Mouse (Mus musculus) midbrain, embryonic 15.5 days (tissue): Measurements from ENCODE around the gene Olfr558. TPM values are rescaled to one million over a fixed set of nuclear protein-coding genes. Genes with fewer than 3 reads are reported as not detected.

Experiments used
- ATAC-seq: fragments of 200-750 bp; cut with Nextera tagmentation; replicated peaks from 2 replicates; pipeline ENCODE4 v1.8.0; 2017; ENCODE audit warnings: moderate TSS enrichment
- H3K27ac ChIP-seq: fragments of 300-500 bp; sonication (generic); 2 replicates; pipeline ENCODE4 v1.5.1; 2015; ENCODE audit warnings: mild to moderate bottlenecking, inconsistent platforms
- H3K27me3 ChIP-seq: fragments of 300-500 bp; sonication (generic); replicated peaks from 2 replicates; pipeline ENCODE4 v1.6.1; 2015; ENCODE audit warnings: inconsistent platforms
- H3K36me3 ChIP-seq: fragments of 300-500 bp; sonication (generic); replicated peaks from 2 replicates; pipeline ENCODE4 v1.6.1; 2015; ENCODE audit warnings: inconsistent platforms
- H3K4me1 ChIP-seq: fragments of 300-500 bp; sonication (generic); 2 replicates; pipeline ENCODE4 v1.6.1; 2015; ENCODE audit warnings: inconsistent platforms
- H3K4me2 ChIP-seq: fragments of 300-500 bp; sonication (generic); 2 replicates; pipeline ENCODE4 v1.6.1; 2015; ENCODE audit warnings: inconsistent platforms, mild to moderate bottlenecking, moderate library complexity
- H3K4me3 ChIP-seq: fragments of 300-500 bp; sonication (generic); 2 replicates; pipeline ENCODE4 v1.5.1; 2015; ENCODE audit warnings: mild to moderate bottlenecking, inconsistent platforms
- H3K9ac ChIP-seq: fragments of 300-500 bp; sonication (generic); 2 replicates; pipeline ENCODE4 v1.6.1; 2015; ENCODE audit warnings: mild to moderate bottlenecking, inconsistent platforms
- H3K9me3 ChIP-seq: fragments of 300-500 bp; sonication (generic); 2 replicates; pipeline ENCODE4 v1.6.1; 2016; ENCODE audit warnings: inconsistent platforms
- WGBS: fragments of 180-500 bp; shearing (Covaris S2); methylation state at CpG from one replicate; pipeline ENCODE4 v1.1.7; 2015; ENCODE audit warnings: mixed read lengths; 5-methylcytosine and 5-hydroxymethylcytosine counted together
- polyA plus RNA-seq: library from polyadenylated mRNA; unstranded; fragments of >200 nt; fragmentation: Nextera tagmentation; extraction: Ambion mirVana; gene quantifications from 2 replicates; pipeline ENCODE4 v1.2.1, GENCODE M21; 2015

Olfr558 gene
- polyA plus RNA-seq, 1 experiment from 2014 or later, result 0.05 TPM

DNA sequence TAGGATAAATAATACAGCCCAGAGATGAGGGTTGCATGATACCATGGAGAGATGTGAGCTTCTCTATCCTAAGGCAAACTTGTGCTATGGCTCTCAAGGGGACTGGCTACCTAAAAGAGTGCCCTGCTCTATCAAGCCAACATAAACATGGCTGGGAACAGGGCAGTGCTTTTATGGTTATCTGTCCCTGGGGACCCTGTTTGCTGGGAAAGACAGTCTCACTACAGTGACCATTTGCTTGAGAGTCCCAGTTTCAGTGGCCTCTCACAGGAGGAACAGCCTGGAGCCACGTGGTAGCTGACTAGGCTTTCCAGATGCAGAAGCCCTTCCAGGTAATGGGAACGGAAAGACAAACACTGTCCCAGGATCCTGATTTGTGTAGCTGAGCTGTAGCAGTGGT lies 35.7 kb downstream of the Olfr558 start:
- Histone ChIP-seq H3K27ac (no peak overlapping the region), H3K9me3 (no peaks in the 10 kb centered on the region), H3K4me1 (no peaks in the 10 kb centered on the region), H3K4me2 (no peak overlapping the region), H3K4me3 (no peak overlapping the region), H3K36me3 (no peaks in the 10 kb centered on the region), H3K9ac (no peak overlapping the region), H3K27me3 (no peaks in the 10 kb centered on the region)
- 65% methylated on average over 2 of the region's 2 CpGs for whole genome bisulfite sequencing
- no peak for ATAC-seq

DNA sequence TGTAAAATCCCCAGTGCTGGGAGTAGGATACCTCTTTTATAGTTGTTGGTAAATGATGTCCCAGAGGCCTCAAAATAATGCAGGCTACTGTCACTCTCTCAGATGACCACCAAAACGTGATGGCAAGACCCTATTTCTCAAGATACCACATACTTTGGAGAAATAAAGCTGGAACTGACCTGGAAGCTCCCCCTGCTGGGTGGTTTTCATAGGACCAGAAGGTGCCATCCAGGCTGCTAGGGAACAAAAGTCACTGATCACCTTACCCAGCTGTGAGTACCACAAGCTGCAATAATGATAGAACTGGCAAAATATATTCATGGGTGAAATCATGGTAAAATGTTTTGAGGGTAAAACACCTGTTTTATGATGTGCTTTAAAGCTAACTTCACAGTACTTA lies 50.1 kb downstream of the Olfr558 start:
- Histone ChIP-seq H3K4me3 (no peak overlapping the region), H3K36me3 (no peaks in the 10 kb centered on the region), H3K4me1 (no peaks in the 10 kb centered on the region), H3K4me2 (no peak overlapping the region), H3K9me3 (no peaks in the 10 kb centered on the region), H3K9ac (no peak overlapping the region), H3K27ac (no peak overlapping the region), H3K27me3 (no peaks in the 10 kb centered on the region)
- no peak for ATAC-seq
- WGBS, result 23% methylated on average over 1 of the region's 1 CpGs

DNA sequence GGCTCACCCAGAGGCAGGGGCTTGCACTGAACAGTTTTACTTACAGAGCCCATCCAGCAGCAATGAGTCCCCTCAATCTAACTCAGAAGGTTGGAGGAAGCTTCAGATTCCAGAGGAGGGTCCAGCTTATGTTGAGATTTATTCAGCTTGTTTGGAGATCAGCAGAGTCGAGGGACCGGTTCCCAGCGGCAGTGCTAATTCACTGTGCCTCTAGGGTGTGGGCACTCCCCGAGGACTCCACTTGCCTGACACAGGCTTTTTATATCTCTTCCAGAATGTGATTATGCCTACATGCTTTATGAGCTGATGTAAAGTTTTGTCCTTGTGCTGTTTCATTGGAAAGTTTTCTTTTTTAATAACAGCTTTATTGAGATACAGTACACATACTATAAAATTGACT lies 57.3 kb downstream of the Olfr558 start, which contains the start of the genes Olfr560 and Olfr78:
TSS of gene Olfr560 (minus strand) at position 101 of the 400 bp plus-strand sequence.
TSS of gene Olfr78 (minus strand) at position 206 of the 400 bp plus-strand sequence.
- no peaks in the 10 kb centered on the region for H3K27me3 ChIP-seq
- H3K9ac ChIP-seq, result no peak within 1 kb of the TSS
- no peak within 1 kb of the TSS for H3K4me2 ChIP-seq
- no peaks in the 10 kb centered on the region for H3K4me1 ChIP-seq
- 69% methylated on average over 4 of the region's 4 CpGs for WGBS
- H3K36me3 ChIP-seq, result no peaks in the 10 kb centered on the region
- no peak within 1 kb of the TSS for H3K4me3 ChIP-seq
- H3K27ac ChIP-seq, result no peak within 1 kb of the TSS
- ATAC-seq, result no peak
- no peaks in the 10 kb centered on the region for H3K9me3 ChIP-seq

Other genes starting within 250 kb of the Olfr558 start
- gene Olfr543, start 220.5 kb upstream of the Olfr558 start, polyA plus RNA-seq, result 0.60 and 0.93 TPM in 2 replicates
- gene Olfr544, start 213.9 kb upstream of the Olfr558 start, polyA plus RNA-seq, result 0.09 and 0.11 TPM in 2 replicates
- gene Olfr545, start 202.6 kb upstream of the Olfr558 start, polyA plus RNA-seq, result 0.30 and 0.38 TPM in 2 replicates
- not detected in 2 replicates for gene Olfr547, start 167.5 kb upstream of the Olfr558 start, polyA plus RNA-seq
- gene Olfr548-ps1, start 161.3 kb upstream of the Olfr558 start, polyA plus RNA-seq, result not detected in 2 replicates
- not detected in 2 replicates for gene Olfr549, start 152.3 kb upstream of the Olfr558 start, polyA plus RNA-seq
- 0.28 TPM in 1 of 2 replicates, not detected in the other for gene Trim21, start 136.7 kb upstream of the Olfr558 start, polyA plus RNA-seq
- gene Olfr550, start 130.8 kb upstream of the Olfr558 start, polyA plus RNA-seq, result not detected in 2 replicates
- gene Olfr551, start 110.3 kb upstream of the Olfr558 start, polyA plus RNA-seq, result not detected in 2 replicates
- not detected in 2 replicates for gene Olfr552, start 104.4 kb upstream of the Olfr558 start, polyA plus RNA-seq
- not detected in 2 replicates for gene Olfr553, start 84.0 kb upstream of the Olfr558 start, polyA plus RNA-seq
- not detected in 2 replicates for gene Olfr554, start 63.8 kb upstream of the Olfr558 start, polyA plus RNA-seq
- gene Olfr555, start 43.4 kb upstream of the Olfr558 start, polyA plus RNA-seq, result not detected in 2 replicates
- not detected in 2 replicates for gene Olfr556, start 37.3 kb upstream of the Olfr558 start, polyA plus RNA-seq
- 6.2 and 8.5 TPM in 2 replicates for gene Trim68, start 14.9 kb upstream of the Olfr558 start, polyA plus RNA-seq
- gene Olfr557, start 6.3 kb upstream of the Olfr558 start, polyA plus RNA-seq, result not detected in 2 replicates
- not detected in 2 replicates for gene Olfr33, start 16.9 kb downstream of the Olfr558 start, polyA plus RNA-seq
- not detected in 2 replicates for gene Olfr559, start 25.3 kb downstream of the Olfr558 start, polyA plus RNA-seq
- gene Olfr560, start 57.2 kb downstream of the Olfr558 start, polyA plus RNA-seq, result not detected in 2 replicates
- 0.09 TPM in 1 of 2 replicates, not detected in the other for gene Olfr78, start 57.3 kb downstream of the Olfr558 start, polyA plus RNA-seq
- not detected in 2 replicates for gene Olfr561, start 69.0 kb downstream of the Olfr558 start, polyA plus RNA-seq
- not detected in 2 replicates for gene Olfr564, start 101.3 kb downstream of the Olfr558 start, polyA plus RNA-seq
- gene Olfr566, start 156.6 kb downstream of the Olfr558 start, polyA plus RNA-seq, result not detected in 2 replicates
- not detected in 2 replicates for gene Olfr568, start 174.9 kb downstream of the Olfr558 start, polyA plus RNA-seq
- gene Olfr569, start 188.7 kb downstream of the Olfr558 start, polyA plus RNA-seq, result not detected in 2 replicates
- not detected in 2 replicates for gene Olfr570, start 192.4 kb downstream of the Olfr558 start, polyA plus RNA-seq
- gene Olfr571, start 215.3 kb downstream of the Olfr558 start, polyA plus RNA-seq, result not detected in 2 replicates
- not detected in 2 replicates for gene Olfr572, start 222.2 kb downstream of the Olfr558 start, polyA plus RNA-seq
- gene Olfr573-ps1, start 240.4 kb downstream of the Olfr558 start, polyA plus RNA-seq, result not detected in 2 replicates
- not detected in 2 replicates for gene Olfr574, start 246.3 kb downstream of the Olfr558 start, polyA plus RNA-seq